Mouse (Mus musculus) olfactory bulb, adult 2 months (tissue): ENCODE results near the gene Cyp3a57.

Source experiments
- CTCF ChIP-seq: fragments of 200-500 bp; IDR thresholded peaks from 2 replicates; pipeline ENCODE4 v1.5.1; 2012; ENCODE audit warnings: low read depth, mild to moderate bottlenecking, low read length, moderate library complexity; ENCODE audit not compliant: insufficient read depth
- POLR2A ChIP-seq: fragments of 200-500 bp; IDR thresholded peaks from 2 replicates; pipeline ENCODE4 v1.6.1; 2012; ENCODE audit warnings: mild to moderate bottlenecking, low read depth, low read length, moderate library complexity; ENCODE audit not compliant: insufficient read depth

DNA sequence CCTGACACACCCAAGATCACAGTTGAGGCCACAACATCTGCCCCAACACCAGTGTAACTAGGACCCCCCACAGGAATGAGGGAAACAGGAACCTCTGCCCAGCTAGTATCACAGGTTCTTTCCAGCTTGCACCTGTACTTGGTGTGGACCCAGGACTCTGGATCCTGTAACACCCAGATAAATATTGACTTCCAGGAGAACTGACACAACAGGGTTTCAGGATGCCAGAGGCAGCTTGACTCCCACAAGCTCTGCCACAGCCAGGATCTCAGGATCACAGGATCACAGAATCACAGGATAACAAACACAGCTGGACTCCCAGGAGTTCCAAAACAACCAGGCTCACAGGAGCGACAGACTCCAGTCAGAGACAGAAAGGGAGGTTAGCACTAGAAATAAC, 77.2 kb downstream of the Cyp3a57 start:
- no peak for TF ChIP-seq POLR2A
- TF ChIP-seq CTCF: no peak
